Mouse (Mus musculus) E14TG2a.4 (cell line): ENCODE data around the gene Trp53.

Experiments used
- CTCF ChIP-seq: conservative IDR thresholded peaks from 2 replicates; pipeline ENCODE4 v1.5.1; 2014; ENCODE audit warnings: low read length
- NANOG ChIP-seq: IDR thresholded peaks from 2 replicates; pipeline ENCODE4 v1.6.1; 2014; ENCODE audit warnings: borderline replicate concordance, low read length, mixed read lengths
- POU5F1 ChIP-seq: IDR thresholded peaks from 2 replicates; pipeline ENCODE4 v1.6.1; 2014; ENCODE audit warnings: low read length, borderline replicate concordance

- TF ChIP-seq CTCF (peak; percentile 85), POU5F1 (no peak), NANOG (no peak)
Measured at GRCm38 (mm10) chr11:69613553-69614256, 33.5 kb downstream of the Trp53 start.
